Mouse (Mus musculus) forebrain, embryonic 14.5 days (tissue): ENCODE data around the gene Naa35. TPM values are rescaled to one million over a fixed set of nuclear protein-coding genes. Genes with fewer than 3 reads are reported as not detected.

Source experiments
- ATAC-seq: fragments of 200-750 bp; cut with Nextera tagmentation; 2 replicates; pipeline ENCODE4 v1.8.0; 2017; ENCODE audit warnings: mild to moderate bottlenecking, moderate library complexity
- DNase-seq: peaks from one replicate; pipeline ENCODE4 v3.0.0-alpha.2; 2015; ENCODE audit warnings: low spot score
- H3K27ac ChIP-seq: fragments of 300-500 bp; sonication (generic); 2 replicates; pipeline ENCODE4 v1.5.1; 2014; ENCODE audit warnings: low read depth, mild to moderate bottlenecking, control low read depth, low read length, moderate library complexity
- H3K27me3 ChIP-seq: fragments of 300-500 bp; sonication (generic); replicated peaks from 2 replicates; pipeline ENCODE4 v1.6.1; 2014; ENCODE audit warnings: low read length, control low read depth, mixed read lengths; ENCODE audit not compliant: control insufficient read depth, insufficient read depth
- H3K36me3 ChIP-seq: fragments of 300-500 bp; sonication (generic); 2 replicates; pipeline ENCODE4 v1.6.1; 2014; ENCODE audit warnings: low read length, control low read depth; ENCODE audit not compliant: control insufficient read depth, insufficient read depth
- H3K4me1 ChIP-seq: fragments of 300-500 bp; sonication (generic); 2 replicates; pipeline ENCODE4 v1.6.1; 2014; ENCODE audit warnings: antibody characterized with exemption, low read length, control low read depth; ENCODE audit not compliant: control insufficient read depth, insufficient read depth
- H3K4me2 ChIP-seq: fragments of 300-500 bp; sonication (generic); 2 replicates; pipeline ENCODE4 v1.6.1; 2014; ENCODE audit warnings: mild to moderate bottlenecking, control low read depth, low read length
- H3K4me3 ChIP-seq: fragments of 300-500 bp; sonication (generic); 2 replicates; pipeline ENCODE4 v1.5.1; 2014; ENCODE audit warnings: low read depth, low read length, control low read depth
- H3K9ac ChIP-seq: fragments of 300-500 bp; sonication (generic); 2 replicates; pipeline ENCODE4 v1.6.1; 2014; ENCODE audit warnings: mild to moderate bottlenecking, low read length, control low read depth, moderate library complexity
- H3K9me3 ChIP-seq: fragments of 300-500 bp; sonication (generic); replicated peaks from 2 replicates; pipeline ENCODE4 v1.6.1; 2016; ENCODE audit warnings: low read length, control low read depth, mixed read lengths; ENCODE audit not compliant: control insufficient read depth
- WGBS: fragments of 180-500 bp; shearing (Covaris S2); extraction: QIAGEN DNeasy Blood & Tissue Kit; methylation state at CpG from one replicate; pipeline ENCODE4 v1.1.7; 2014; 5-methylcytosine and 5-hydroxymethylcytosine counted together
- polyA plus RNA-seq: library from polyadenylated mRNA; unstranded; fragments of >200 nt; fragmentation: Nextera tagmentation; extraction: Ambion mirVana; gene quantifications from 2 replicates; pipeline ENCODE4 v1.2.1, GENCODE M21; 2014

Naa35 gene
- polyA plus RNA-seq, 1 experiment from 2014 or later: 157 TPM

- Histone ChIP-seq H3K4me3 (no peak overlapping the region), H3K27ac (peak overlapping the region; percentile 40), H3K4me1 (peaks cover 15% of the 10 kb centered on the region), H3K4me2 (no peak overlapping the region), H3K9ac (peak overlapping the region; percentile 13; the same call in 1 of the 2 replicates), H3K27me3 (no peaks in the 10 kb centered on the region), H3K36me3 (peaks cover 45% of the 10 kb centered on the region), H3K9me3 (no peaks in the 10 kb centered on the region)
- DNase-seq: peak; percentile 75
- 40% methylated on average over 5 of the region's 5 CpGs for WGBS
- peak; percentile 68 for ATAC-seq
Measured at GRCm38 (mm10) chr13:59652651-59653050, 67.6 kb downstream of the Naa35 start.

GRCm38 (mm10) chr13:59653136-59653535 is 68.1 kb downstream of the Naa35 start:
- peaks cover 15% of the 10 kb centered on the region for H3K4me1 ChIP-seq
- no peak overlapping the region for H3K4me2 ChIP-seq
- no peaks in the 10 kb centered on the region for H3K9me3 ChIP-seq
- peak; percentile 4; the same call in 1 of the 2 replicates for ATAC-seq
- H3K27me3 ChIP-seq: no peaks in the 10 kb centered on the region
- H3K4me3 ChIP-seq: no peak overlapping the region
- no peak for DNase-seq
- peaks cover 43% of the 10 kb centered on the region for H3K36me3 ChIP-seq
- H3K9ac ChIP-seq: no peak overlapping the region
- H3K27ac ChIP-seq: peak overlapping the region; percentile 40
- 75% methylated on average over 3 of the region's 3 CpGs for WGBS

GRCm38 (mm10) chr13:59654465-59654864 is 69.4 kb downstream of the Naa35 start:
- Histone ChIP-seq H3K36me3 (peaks cover 37% of the 10 kb centered on the region), H3K4me2 (no peak overlapping the region)
- ATAC-seq: no peak

GRCm38 (mm10) chr13:59655718-59656315 is 70.8 kb downstream of the Naa35 start:
- no peak for ATAC-seq
- Histone ChIP-seq H3K36me3 (peaks cover 28% of the 10 kb centered on the region; the same call in 1 of the 2 replicates), H3K27ac (no peak overlapping the region), H3K4me1 (peaks cover 15% of the 10 kb centered on the region), H3K4me2 (no peak overlapping the region), H3K4me3 (no peak overlapping the region), H3K9me3 (no peaks in the 10 kb centered on the region), H3K27me3 (no peaks in the 10 kb centered on the region), H3K9ac (no peak overlapping the region)
- whole genome bisulfite sequencing: 91% methylated on average over 15 of the region's 15 CpGs
- DNase-seq: no peak

More at GRCm38 (mm10) chr13:59654465-59654864, 69.4 kb downstream of the Naa35 start:
- Histone ChIP-seq H3K27me3 (no peaks in the 10 kb centered on the region), H3K27ac (no peak overlapping the region), H3K4me1 (peaks cover 15% of the 10 kb centered on the region), H3K4me3 (no peak overlapping the region), H3K9me3 (no peaks in the 10 kb centered on the region), H3K9ac (no peak overlapping the region)
- no peak for DNase-seq
- 95% methylated on average over 5 of the region's 5 CpGs for WGBS

- Histone ChIP-seq H3K4me1 (peaks cover 15% of the 10 kb centered on the region), H3K27ac (peak overlapping the region; percentile 79; the same call in 1 of the 2 replicates), H3K9me3 (no peaks in the 10 kb centered on the region), H3K4me2 (no peak overlapping the region), H3K36me3 (peaks cover 30% of the 10 kb centered on the region; the same call in 1 of the 2 replicates), H3K9ac (no peak overlapping the region), H3K27me3 (no peaks in the 10 kb centered on the region), H3K4me3 (no peak overlapping the region)
- DNase-seq (no peak), ATAC-seq (no peak)
- 80% methylated on average over 10 of the region's 10 CpGs for WGBS
Measured at GRCm38 (mm10) chr13:59656316-59656832, 71.3 kb downstream of the Naa35 start.

- DNase-seq: peak; percentile 63
- H3K9ac ChIP-seq: no peak overlapping the region
- peaks cover 15% of the 10 kb centered on the region for H3K4me1 ChIP-seq
- H3K4me3 ChIP-seq: no peak overlapping the region
- peak; percentile 51; the same call in 1 of the 2 replicates for ATAC-seq
- H3K27ac ChIP-seq: peak overlapping the region; percentile 79; the same call in 1 of the 2 replicates
- H3K4me2 ChIP-seq: no peak overlapping the region
- WGBS: 2% methylated on average over 4 of the region's 4 CpGs
- no peaks in the 10 kb centered on the region for H3K27me3 ChIP-seq
- H3K9me3 ChIP-seq: no peaks in the 10 kb centered on the region
- H3K36me3 ChIP-seq: peaks cover 36% of the 10 kb centered on the region; the same call in 1 of the 2 replicates
Measured at GRCm38 (mm10) chr13:59656975-59657388, 71.9 kb downstream of the Naa35 start.

- ATAC-seq: no peak
- DNase-seq: no peak
- Histone ChIP-seq H3K4me3 (no peak overlapping the region), H3K27ac (no peak overlapping the region), H3K27me3 (no peaks in the 10 kb centered on the region), H3K4me2 (no peak overlapping the region), H3K9me3 (no peaks in the 10 kb centered on the region), H3K36me3 (peaks cover 44% of the 10 kb centered on the region), H3K9ac (no peak overlapping the region), H3K4me1 (peaks cover 15% of the 10 kb centered on the region)
- WGBS: 77% methylated on average over 5 of the region's 5 CpGs
Measured at GRCm38 (mm10) chr13:59657781-59658180, 72.7 kb downstream of the Naa35 start.

GRCm38 (mm10) chr13:59660371-59660770 is 75.3 kb downstream of the Naa35 start:
- 97% methylated on average over 3 of the region's 3 CpGs for WGBS
- H3K9ac ChIP-seq: no peak overlapping the region
- no peaks in the 10 kb centered on the region for H3K9me3 ChIP-seq
- H3K4me1 ChIP-seq: peaks cover 11% of the 10 kb centered on the region; the same call in 1 of the 2 replicates
- peaks cover 61% of the 10 kb centered on the region for H3K36me3 ChIP-seq
- no peak overlapping the region for H3K4me3 ChIP-seq
- ATAC-seq (no peak), DNase-seq (no peak)
- no peaks in the 10 kb centered on the region for H3K27me3 ChIP-seq
- no peak overlapping the region for H3K4me2 ChIP-seq
- H3K27ac ChIP-seq: no peak overlapping the region

GRCm38 (mm10) chr13:59661387-59661786 is 76.3 kb downstream of the Naa35 start:
- H3K36me3 ChIP-seq: peaks cover 59% of the 10 kb centered on the region
- ATAC-seq (no peak), DNase-seq (no peak)
- no peak overlapping the region for H3K9ac ChIP-seq
- no peak overlapping the region for H3K4me3 ChIP-seq
- H3K9me3 ChIP-seq: no peaks in the 10 kb centered on the region
- H3K4me1 ChIP-seq: peaks cover 11% of the 10 kb centered on the region; the same call in 1 of the 2 replicates
- H3K4me2 ChIP-seq: no peak overlapping the region
- 95% methylated on average over 8 of the region's 8 CpGs for WGBS
- H3K27me3 ChIP-seq: no peaks in the 10 kb centered on the region
- no peak overlapping the region for H3K27ac ChIP-seq
